Mouse (Mus musculus) splenic B cell, adult 2 months (primary cell): ENCODE results near the gene Limch1.

ENCODE experiments used
- DNase-seq: peaks from one replicate; pipeline ENCODE4 v3.0.0-alpha.2; 2011; ENCODE audit warnings: low read depth, low spot score
- H3K27me3 ChIP-seq: 2 replicates; pipeline ENCODE4 v1.6.1; 2012; ENCODE audit warnings: mild to moderate bottlenecking, low read length, moderate library complexity, mixed read lengths; ENCODE audit not compliant: control insufficient read depth, poor library complexity, insufficient read depth, severe bottlenecking
- H3K36me3 ChIP-seq: 2 replicates; pipeline ENCODE4 v1.6.1; 2012; ENCODE audit warnings: mild to moderate bottlenecking, low read length, moderate library complexity, mixed read lengths; ENCODE audit not compliant: control insufficient read depth, poor library complexity, insufficient read depth, severe bottlenecking

The Limch1 gene

GRCm38 (mm10) chr5:67024459-67025050 lies 278.9 kb downstream of the Limch1 start:
- Histone ChIP-seq H3K36me3 (no peaks in the 10 kb centered on the region), H3K27me3 (no peaks in the 10 kb centered on the region)
- DNase-seq, result no peak

- DNase-seq, result no peak
- Histone ChIP-seq H3K27me3 (no peaks in the 10 kb centered on the region), H3K36me3 (no peaks in the 10 kb centered on the region)
These were observed 279.5 kb downstream of the Limch1 start for GRCm38 (mm10) chr5:67025095-67025494.

GRCm38 (mm10) chr5:67025581-67025980 lies 280.0 kb downstream of the Limch1 start:
- H3K27me3 ChIP-seq, result no peaks in the 10 kb centered on the region
- H3K36me3 ChIP-seq, result no peaks in the 10 kb centered on the region
- DNase-seq, result no peak

GRCm38 (mm10) chr5:67028786-67029185 lies 283.2 kb downstream of the Limch1 start:
- Histone ChIP-seq H3K27me3 (no peaks in the 10 kb centered on the region), H3K36me3 (no peaks in the 10 kb centered on the region)
- DNase-seq, result no peak

GRCm38 (mm10) chr5:67029946-67030345 lies 284.3 kb downstream of the Limch1 start:
- no peaks in the 10 kb centered on the region for H3K27me3 ChIP-seq
- no peak for DNase-seq
- H3K36me3 ChIP-seq, result no peaks in the 10 kb centered on the region

- DNase-seq, result no peak
- H3K36me3 ChIP-seq, result no peaks in the 10 kb centered on the region
- no peaks in the 10 kb centered on the region for H3K27me3 ChIP-seq
These were observed 287.0 kb downstream of the Limch1 start for GRCm38 (mm10) chr5:67032601-67033000.

- Histone ChIP-seq H3K27me3 (no peaks in the 10 kb centered on the region), H3K36me3 (no peaks in the 10 kb centered on the region)
- DNase-seq, result no peak
These were observed 298.3 kb downstream of the Limch1 start for GRCm38 (mm10) chr5:67043932-67044331.

- peak; percentile 56 for DNase-seq
- H3K27me3 ChIP-seq, result no peaks in the 10 kb centered on the region
- H3K36me3 ChIP-seq, result no peaks in the 10 kb centered on the region
These were observed 302.4 kb downstream of the Limch1 start for GRCm38 (mm10) chr5:67048003-67048402.

- no peak for DNase-seq
- H3K27me3 ChIP-seq, result no peaks in the 10 kb centered on the region
- no peaks in the 10 kb centered on the region for H3K36me3 ChIP-seq
These were observed 312.2 kb downstream of the Limch1 start for GRCm38 (mm10) chr5:67057803-67058202.

- no peaks in the 10 kb centered on the region for H3K36me3 ChIP-seq
- no peaks in the 10 kb centered on the region for H3K27me3 ChIP-seq
- no peak for DNase-seq
These were observed 314.9 kb downstream of the Limch1 start for GRCm38 (mm10) chr5:67060519-67060918.

- no peak for DNase-seq
- no peaks in the 10 kb centered on the region for H3K27me3 ChIP-seq
- no peaks in the 10 kb centered on the region for H3K36me3 ChIP-seq
These were observed 318.0 kb downstream of the Limch1 start for GRCm38 (mm10) chr5:67063596-67063995.

GRCm38 (mm10) chr5:67083117-67083516 lies 337.5 kb downstream of the Limch1 start:
- Histone ChIP-seq H3K36me3 (no peaks in the 10 kb centered on the region), H3K27me3 (no peaks in the 10 kb centered on the region)
- no peak for DNase-seq

- DNase-seq, result no peak
- no peaks in the 10 kb centered on the region for H3K27me3 ChIP-seq
- H3K36me3 ChIP-seq, result no peaks in the 10 kb centered on the region
These were observed 345.2 kb downstream of the Limch1 start for GRCm38 (mm10) chr5:67090856-67091255.

GRCm38 (mm10) chr5:67091766-67092165 lies 346.1 kb downstream of the Limch1 start:
- Histone ChIP-seq H3K36me3 (no peaks in the 10 kb centered on the region), H3K27me3 (no peaks in the 10 kb centered on the region; the same call in 1 of the 2 replicates)
- DNase-seq, result no peak

GRCm38 (mm10) chr5:67093991-67094390 lies 348.4 kb downstream of the Limch1 start:
- no peaks in the 10 kb centered on the region for H3K36me3 ChIP-seq
- DNase-seq, result no peak
- H3K27me3 ChIP-seq, result no peaks in the 10 kb centered on the region; the same call in 1 of the 2 replicates

- DNase-seq, result no peak
These were observed 349.5 kb downstream of the Limch1 start for GRCm38 (mm10) chr5:67095153-67095552.

More at GRCm38 (mm10) chr5:67095153-67095552, 349.5 kb downstream of the Limch1 start:
- H3K27me3 ChIP-seq, result no peaks in the 10 kb centered on the region; the same call in 1 of the 2 replicates
- no peaks in the 10 kb centered on the region for H3K36me3 ChIP-seq
